Mouse (Mus musculus) lung, adult 2 months (tissue): ENCODE results near the gene Hamp2.

Source experiments
- CTCF ChIP-seq: fragments of 200-500 bp; IDR thresholded peaks from 2 replicates; pipeline ENCODE4 v1.5.1; 2011; ENCODE audit warnings: mild to moderate bottlenecking, low read length, control low read depth; ENCODE audit not compliant: insufficient read depth
- POLR2A ChIP-seq: fragments of 200-500 bp; IDR thresholded peaks from 2 replicates; pipeline ENCODE4 v1.6.1; 2011; ENCODE audit warnings: low read depth, mild to moderate bottlenecking, control low read depth, low read length, borderline replicate concordance; ENCODE audit errors: extremely low read depth

DNA sequence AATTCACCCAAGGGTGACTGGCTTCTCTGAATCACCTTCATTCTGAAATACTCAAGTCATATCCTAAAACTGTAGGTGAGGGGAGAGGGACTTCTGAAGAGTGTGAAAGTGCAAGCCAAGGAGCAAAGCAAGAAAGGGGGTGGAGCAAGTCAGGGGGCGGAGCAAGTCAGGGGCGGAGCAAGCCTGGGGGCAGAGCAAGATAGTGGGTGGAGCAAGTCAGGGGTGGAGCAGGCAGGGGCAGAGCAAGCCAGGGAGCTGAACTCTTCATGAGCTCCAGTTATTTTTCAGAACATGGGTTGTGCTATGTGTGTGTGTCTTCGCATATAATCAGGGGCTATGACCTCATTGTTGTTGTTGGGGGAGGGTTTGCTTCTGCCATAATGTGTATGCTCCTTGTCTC lies 4.3 kb downstream of the Hamp2 start:
- TF ChIP-seq CTCF (no peak), POLR2A (no peak)
